Mouse (Mus musculus): ENCODE measurements around the gene Gata5. TPM values are rescaled to one million over a fixed set of nuclear protein-coding genes. Genes with fewer than 3 reads are reported as not detected.

The Gata5 gene
- total RNA-seq, 2 experiments from 2014 or later = 1.0 to 1.2 TPM

Other genes starting within 250 kb of the Gata5 start
- gene Hrh3, start 230.2 kb downstream of the Gata5 start, total RNA-seq (2021) = not detected
- 10 to 100 TPM; 31.2 to 37.0 TPM for gene Osbpl2, start 215.4 kb downstream of the Gata5 start, total RNA-seq (2021)
- gene Adrm1, start 163.2 kb downstream of the Gata5 start, total RNA-seq (2021) = 10 to 100 TPM; 94.1 to 99.3 TPM
- 10 to 100 TPM; 44.6 to 46.5 TPM for gene Lama5, start 108.8 kb downstream of the Gata5 start, total RNA-seq (2021)
- gene Rps21, start 77.3 kb downstream of the Gata5 start, total RNA-seq (2021) = 100 to 1,000 TPM; 575 to 597 TPM
- 10 to 100 TPM; 16.5 to 16.7 TPM for gene Cables2, start 61.2 kb downstream of the Gata5 start, total RNA-seq (2021)
- gene Rbbp8nl, start 44.8 kb downstream of the Gata5 start, total RNA-seq (2021) = not detected
- 1 to 10 TPM in 1 of 2 experiments, under 1 TPM in 1; 0.15 to 1.2 TPM for gene Slco4a1, start 121.5 kb upstream of the Gata5 start, total RNA-seq (2021)
- under 1 TPM; 0.12 TPM for gene Ntsr1, start 165.3 kb upstream of the Gata5 start, total RNA-seq (2021)
- 10 to 100 TPM; 17.8 to 21.3 TPM for gene Mrgbp, start 246.6 kb upstream of the Gata5 start, total RNA-seq (2021)

Measured in heart, postnatal 10 days (tissue).